Mouse (Mus musculus): ENCODE results near the gene Opa3. TPM values are rescaled to one million over a fixed set of nuclear protein-coding genes. Genes with fewer than 3 reads are reported as not detected.

The Opa3 gene
- polyA plus RNA-seq, 1 experiment from 2014 or later, result 20.7 TPM

DNA sequence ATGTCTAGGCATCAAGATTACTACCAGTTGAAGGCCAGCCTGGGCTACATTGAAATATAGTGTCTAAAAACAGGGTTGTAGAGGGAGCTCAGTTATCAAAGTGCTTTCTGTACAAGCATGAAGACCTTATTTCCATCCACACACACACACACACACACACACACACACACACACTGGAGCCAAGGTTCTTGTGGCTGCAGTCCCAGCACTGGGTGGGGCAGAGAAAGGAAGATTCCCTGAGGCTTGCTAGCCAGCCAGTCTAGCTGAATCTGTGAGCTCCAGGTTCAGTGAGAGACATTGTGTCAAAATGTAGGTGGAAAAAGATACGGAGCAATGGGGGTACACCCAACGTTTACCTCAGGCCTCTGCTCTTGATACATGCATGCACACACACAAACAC, 43.9 kb upstream of the Opa3 start:
- no peaks in the 10 kb centered on the region for H3K9me3 ChIP-seq (ENCODE audit: control insufficient read depth, low read length)
- no peaks in the 10 kb centered on the region; the same call in 1 of the 2 replicates for H3K36me3 ChIP-seq (ENCODE audit: control insufficient read depth, insufficient read depth, low read length)
- 70% methylated on average over 2 of the region's 2 CpGs for WGBS
- no peak for ATAC-seq (ENCODE audit: low FRiP score, low TSS enrichment)
- TF ChIP-seq CTCF (IDR thresholded peaks at IDR 0.05; ENCODE audit: low read depth) (no peak), EP300 (optimal IDR thresholded peaks at IDR 0.05) (no peak)
- H3K9ac ChIP-seq (ENCODE audit: low read length), result no peak overlapping the region
- H3K27ac ChIP-seq (replicated peaks), result 0 out of 2 replicates have a peak overlapping the region, but pooled peaks have one; percentile 18
- no peak overlapping the region for H3K4me2 ChIP-seq (replicated peaks; ENCODE audit: low read depth)
- no peak for DNase-seq (ENCODE audit: low spot score)
- H3K4me3 ChIP-seq (ENCODE audit: low read depth, low read length), result no peak overlapping the region
- H3K27me3 ChIP-seq (ENCODE audit: control insufficient read depth, insufficient read depth, low read length), result no peaks in the 10 kb centered on the region
- 0 out of 2 replicates have a peak, but pooled peaks cover 2% of the 10 kb centered on the region for H3K4me1 ChIP-seq (replicated peaks; ENCODE audit: control insufficient read depth, insufficient read depth)

DNA sequence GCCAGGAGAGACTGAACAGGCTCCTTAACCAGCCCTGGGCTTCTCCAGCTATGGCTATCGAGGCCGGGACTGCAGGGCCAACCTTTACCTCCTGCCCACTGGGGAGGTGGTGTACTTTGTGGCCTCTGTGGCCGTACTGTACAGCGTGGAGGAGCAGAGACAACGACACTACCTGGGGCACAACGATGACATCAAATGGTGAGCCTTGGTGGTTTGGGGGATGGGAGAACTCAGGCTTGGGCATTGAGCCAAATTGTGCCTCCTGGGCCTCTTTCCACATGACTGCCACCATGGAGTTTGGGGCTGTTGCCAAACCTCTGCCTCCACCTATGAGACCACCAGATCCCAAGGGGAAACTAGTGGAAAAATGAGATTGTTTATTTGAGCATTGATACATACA, 43.4 kb upstream of the Opa3 start:
- Histone ChIP-seq H3K27me3 (ENCODE audit: control insufficient read depth, insufficient read depth, low read length) (no peaks in the 10 kb centered on the region), H3K4me1 (replicated peaks; ENCODE audit: control insufficient read depth, insufficient read depth) (0 out of 2 replicates have a peak, but pooled peaks cover 2% of the 10 kb centered on the region), H3K9me3 (ENCODE audit: control insufficient read depth, low read length) (no peaks in the 10 kb centered on the region), H3K36me3 (ENCODE audit: control insufficient read depth, insufficient read depth, low read length) (no peaks in the 10 kb centered on the region; the same call in 1 of the 2 replicates), H3K4me2 (replicated peaks; ENCODE audit: low read depth) (no peak overlapping the region), H3K27ac (replicated peaks) (0 out of 2 replicates have a peak overlapping the region, but pooled peaks have one; percentile 18), H3K4me3 (ENCODE audit: low read depth, low read length) (no peak overlapping the region), H3K9ac (ENCODE audit: low read length) (no peak overlapping the region)
- 70% methylated on average over 6 of the region's 6 CpGs for WGBS
- ATAC-seq (ENCODE audit: low FRiP score, low TSS enrichment) (no peak), DNase-seq (ENCODE audit: low spot score) (no peak)
- TF ChIP-seq EP300 (optimal IDR thresholded peaks at IDR 0.05), result no peak

- H3K27ac ChIP-seq (replicated peaks), result no peak overlapping the region
- no peak overlapping the region for H3K9ac ChIP-seq (ENCODE audit: low read length)
- H3K4me2 ChIP-seq (replicated peaks; ENCODE audit: low read depth), result no peak overlapping the region
- H3K36me3 ChIP-seq (ENCODE audit: control insufficient read depth, insufficient read depth, low read length), result peaks cover 12% of the 10 kb centered on the region; the same call in 1 of the 2 replicates
- 97% methylated on average over 4 of the region's 4 CpGs for WGBS
- H3K4me1 ChIP-seq (replicated peaks; ENCODE audit: control insufficient read depth, insufficient read depth), result no peaks in the 10 kb centered on the region
- H3K9me3 ChIP-seq (ENCODE audit: control insufficient read depth, low read length), result no peaks in the 10 kb centered on the region
- no peaks in the 10 kb centered on the region for H3K27me3 ChIP-seq (ENCODE audit: control insufficient read depth, insufficient read depth, low read length)
- H3K4me3 ChIP-seq (ENCODE audit: low read depth, low read length), result no peak overlapping the region
- DNase-seq (ENCODE audit: low spot score) (no peak), ATAC-seq (ENCODE audit: low FRiP score, low TSS enrichment) (no peak)
- peak; percentile 48 for TF ChIP-seq CTCF (IDR thresholded peaks at IDR 0.05; ENCODE audit: low read depth)
- no peak for TF ChIP-seq EP300 (optimal IDR thresholded peaks at IDR 0.05)
Observed at GRCm38 (mm10) chr7:19194676-19195075, 33.5 kb upstream of the Opa3 start.

- Histone ChIP-seq H3K4me3 (ENCODE audit: low read depth, low read length) (no peak overlapping the region), H3K27me3 (ENCODE audit: control insufficient read depth, insufficient read depth, low read length) (no peaks in the 10 kb centered on the region), H3K4me2 (replicated peaks; ENCODE audit: low read depth) (no peak overlapping the region), H3K27ac (replicated peaks) (no peak overlapping the region), H3K36me3 (ENCODE audit: control insufficient read depth, insufficient read depth, low read length) (peaks cover 6% of the 10 kb centered on the region; the same call in 1 of the 2 replicates), H3K4me1 (replicated peaks; ENCODE audit: control insufficient read depth, insufficient read depth) (no peaks in the 10 kb centered on the region), H3K9ac (ENCODE audit: low read length) (no peak overlapping the region), H3K9me3 (ENCODE audit: control insufficient read depth, low read length) (no peaks in the 10 kb centered on the region)
- ATAC-seq (ENCODE audit: low FRiP score, low TSS enrichment) (no peak), DNase-seq (ENCODE audit: low spot score) (no peak)
- TF ChIP-seq CTCF (IDR thresholded peaks at IDR 0.05; ENCODE audit: low read depth), result peak; percentile 74
- no peak for TF ChIP-seq EP300 (optimal IDR thresholded peaks at IDR 0.05)
- WGBS, result 57% methylated on average over 6 of the region's 6 CpGs
Observed at GRCm38 (mm10) chr7:19196676-19197075, 31.5 kb upstream of the Opa3 start.

DNA sequence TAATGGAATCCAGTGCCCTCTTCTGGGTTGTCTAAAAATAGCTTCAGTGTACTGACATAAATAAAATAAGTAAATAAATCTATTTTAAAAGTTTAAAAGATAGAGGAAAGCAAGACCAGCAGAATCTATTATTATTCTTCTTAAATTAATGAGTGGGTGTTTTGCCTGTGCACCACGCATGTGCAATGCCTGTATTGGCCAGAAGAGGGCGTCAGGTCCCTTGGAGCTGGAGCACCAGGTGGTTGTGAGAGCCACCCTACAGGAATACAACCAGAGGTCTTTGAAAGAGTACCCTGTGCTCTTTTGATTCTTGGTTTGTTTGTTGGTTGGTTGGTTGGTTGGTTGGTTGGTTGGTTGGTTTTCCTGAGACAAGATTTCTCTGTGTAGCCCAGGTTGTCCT, 30.1 kb upstream of the Opa3 start:
- no peak overlapping the region for H3K4me2 ChIP-seq (replicated peaks; ENCODE audit: low read depth)
- ATAC-seq (ENCODE audit: low FRiP score, low TSS enrichment) (no peak), DNase-seq (ENCODE audit: low spot score) (peak; percentile 59)
- no peak overlapping the region for H3K9ac ChIP-seq (ENCODE audit: low read length)
- H3K4me1 ChIP-seq (replicated peaks; ENCODE audit: control insufficient read depth, insufficient read depth), result no peaks in the 10 kb centered on the region
- no peaks in the 10 kb centered on the region for H3K9me3 ChIP-seq (ENCODE audit: control insufficient read depth, low read length)
- H3K27me3 ChIP-seq (ENCODE audit: control insufficient read depth, insufficient read depth, low read length), result no peaks in the 10 kb centered on the region
- no peak overlapping the region for H3K4me3 ChIP-seq (ENCODE audit: low read depth, low read length)
- WGBS, result 35% methylated on average over 2 of the region's 2 CpGs
- H3K27ac ChIP-seq (replicated peaks), result no peak overlapping the region
- H3K36me3 ChIP-seq (ENCODE audit: control insufficient read depth, insufficient read depth, low read length), result peaks cover 6% of the 10 kb centered on the region; the same call in 1 of the 2 replicates
- TF ChIP-seq EP300 (optimal IDR thresholded peaks at IDR 0.05) (no peak), CTCF (IDR thresholded peaks at IDR 0.05; ENCODE audit: low read depth) (peak; percentile 70)

GRCm38 (mm10) chr7:19201660-19202059, 26.5 kb upstream of the Opa3 start:
- ATAC-seq (ENCODE audit: low FRiP score, low TSS enrichment) (peak; percentile 53; the same call in 1 of the 2 replicates), DNase-seq (ENCODE audit: low spot score) (no peak)
- Histone ChIP-seq H3K4me3 (ENCODE audit: low read depth, low read length) (no peak overlapping the region), H3K9ac (ENCODE audit: low read length) (no peak overlapping the region), H3K27ac (replicated peaks) (no peak overlapping the region), H3K9me3 (ENCODE audit: control insufficient read depth, low read length) (no peaks in the 10 kb centered on the region), H3K4me1 (replicated peaks; ENCODE audit: control insufficient read depth, insufficient read depth) (no peaks in the 10 kb centered on the region), H3K27me3 (ENCODE audit: control insufficient read depth, insufficient read depth, low read length) (no peaks in the 10 kb centered on the region), H3K4me2 (replicated peaks; ENCODE audit: low read depth) (no peak overlapping the region), H3K36me3 (ENCODE audit: control insufficient read depth, insufficient read depth, low read length) (no peaks in the 10 kb centered on the region)
- WGBS, result 58% methylated on average over 9 of the region's 15 CpGs
- TF ChIP-seq CTCF (IDR thresholded peaks at IDR 0.05; ENCODE audit: low read depth), result no peak
- no peak for TF ChIP-seq EP300 (optimal IDR thresholded peaks at IDR 0.05)
